Mouse (Mus musculus) testis, adult 2 months (tissue): ENCODE measurements at regions not wholly inside any gene's neighbourhood (a gene's known extent, or its start where the extent isn't known, plus 50 kb on each side); places are given as distances from the start of the nearest gene placed in this dataset.

Experiments
- CTCF ChIP-seq: fragments of 200-500 bp; IDR thresholded peaks from 2 replicates; pipeline ENCODE4 v1.5.1; 2012; ENCODE audit warnings: low read depth, mild to moderate bottlenecking, inconsistent platforms, low read length, moderate library complexity; ENCODE audit not compliant: control insufficient read depth, insufficient read depth, insufficient replicate concordance
- POLR2A ChIP-seq: fragments of 200-500 bp; IDR thresholded peaks from 2 replicates; pipeline ENCODE4 v1.6.1; 2012; ENCODE audit warnings: low read depth, mild to moderate bottlenecking, inconsistent platforms, low read length, moderate library complexity; ENCODE audit not compliant: control insufficient read depth

- TF ChIP-seq POLR2A: no peak
- no peak for TF ChIP-seq CTCF
Observed at GRCm38 (mm10) chr9:30026939-30027338, 64.0 kb upstream of the Ntm start.
